Mouse (Mus musculus): ENCODE results near the gene Gnpnat1.
"Not testable (repeated sequence)": the region's sequence is repeated elsewhere in the genome, so short reads cannot be mapped to it uniquely, and the experiment has no call there.

Gene Gnpnat1

DNA sequence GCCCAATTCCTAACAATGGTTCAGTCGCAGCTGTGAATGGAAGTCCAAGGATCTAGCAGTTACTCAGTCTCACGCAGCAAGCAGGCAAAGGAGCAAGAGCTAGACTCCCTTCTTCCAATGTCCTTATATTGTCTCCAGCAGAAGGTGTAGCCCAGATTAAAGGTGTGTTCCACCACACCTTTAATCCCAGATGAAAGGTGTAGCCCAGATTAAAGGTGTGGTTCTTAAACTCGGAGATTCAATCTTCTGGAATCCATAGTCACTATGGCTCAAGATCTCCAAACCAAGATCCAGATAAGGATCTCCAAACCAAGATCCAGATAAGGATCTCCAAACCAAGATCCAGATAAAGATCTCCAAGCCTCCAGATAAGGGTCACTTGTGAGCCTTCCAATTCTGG, at the start of gene Gnpnat1:
TSS of gene Gnpnat1 (minus strand) at position 101 of the 400 bp plus-strand sequence.
- in situ Hi-C loops (cut with MboI, MseI): not testable (repeated sequence)

DNA sequence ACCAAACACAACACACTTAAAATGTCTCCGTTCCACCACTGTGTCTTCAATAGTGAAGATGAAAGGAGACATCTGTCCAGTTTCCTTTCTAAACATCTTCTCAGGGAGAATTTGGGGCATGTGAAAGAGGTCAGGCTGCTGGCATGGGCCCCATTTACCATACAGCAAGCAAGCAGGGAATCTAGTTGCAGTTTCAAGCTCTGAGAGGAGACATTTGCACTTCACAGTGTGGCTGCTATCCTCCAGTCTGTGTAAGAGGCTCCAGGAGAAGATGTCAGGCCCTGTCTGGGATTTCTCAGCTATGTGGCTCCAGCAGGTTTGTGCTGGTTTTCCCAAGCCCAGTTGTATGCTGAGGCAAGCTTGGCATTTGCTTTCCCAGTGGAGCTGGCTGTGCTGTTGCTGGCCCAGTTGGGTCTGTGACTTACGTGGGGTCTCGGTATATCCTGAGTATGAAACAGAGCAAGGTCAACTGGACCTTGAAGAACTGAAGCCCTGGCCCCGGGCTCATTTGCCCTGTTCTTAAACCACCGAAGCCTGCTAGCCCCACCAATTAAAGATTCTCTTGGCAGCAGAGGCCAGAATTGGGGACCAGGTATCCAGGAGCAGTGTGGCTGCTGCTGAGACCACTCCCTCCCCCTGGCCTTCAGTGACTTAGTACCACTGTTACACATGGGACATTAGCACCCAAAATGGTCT, 49.0 kb upstream of the Gnpnat1 start:
- in situ Hi-C loops (cut with MboI, MseI): no loop called here

DNA sequence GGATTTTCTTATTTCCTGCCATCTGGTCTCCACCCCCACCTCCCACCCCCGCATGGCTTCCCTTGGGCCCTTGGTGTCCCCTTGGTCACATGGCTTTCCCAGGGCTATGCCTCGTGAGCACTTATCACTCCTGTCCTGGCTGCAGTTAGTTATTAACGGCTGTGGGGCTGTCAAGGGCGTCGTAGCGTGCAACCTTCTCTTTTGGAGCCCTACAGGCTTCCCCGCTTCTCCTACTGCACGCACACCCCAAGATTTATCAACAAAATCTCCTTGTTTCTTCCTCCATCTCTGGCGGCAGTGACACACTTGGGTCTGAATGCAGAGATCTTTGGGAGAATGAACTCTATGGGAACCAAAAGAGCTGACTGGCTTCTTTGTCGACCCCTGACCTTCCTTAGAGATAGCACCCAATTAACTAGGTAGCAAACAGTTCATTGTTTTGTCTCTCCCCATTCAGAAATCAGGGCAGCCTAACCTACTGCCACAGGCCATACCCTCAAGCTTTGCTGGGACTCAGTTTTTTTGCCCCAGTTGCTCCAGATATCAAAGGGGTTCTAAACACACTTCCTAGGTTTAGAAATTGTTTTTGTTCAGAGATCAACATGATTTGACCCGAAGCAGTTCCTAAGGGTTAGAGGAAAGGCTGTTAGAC, 48.3 kb upstream of the Gnpnat1 start:
- in situ Hi-C loops (cut with MboI, MseI): no loop called here

DNA sequence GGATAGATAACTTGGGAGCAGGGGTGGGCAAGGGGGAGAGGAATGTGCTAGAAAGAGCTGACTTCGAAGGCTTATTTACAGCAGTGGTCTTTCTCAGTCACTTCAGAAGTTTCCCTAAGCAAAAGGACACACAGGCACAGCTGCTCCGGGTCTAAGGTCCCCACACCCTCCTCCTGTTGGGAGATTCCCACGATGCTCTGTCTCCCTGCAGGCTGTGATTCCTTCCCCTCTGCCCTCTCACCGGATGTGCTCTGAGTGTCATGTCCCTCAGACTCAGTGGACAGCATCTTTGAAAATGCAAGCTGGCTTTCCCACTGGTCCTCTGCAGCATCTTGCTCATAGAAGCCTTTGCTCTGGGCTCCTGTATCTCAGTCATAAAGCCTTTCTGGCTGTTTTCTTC, 47.4 kb upstream of the Gnpnat1 start:
- in situ Hi-C loops (cut with MboI, MseI): no loop called here

DNA sequence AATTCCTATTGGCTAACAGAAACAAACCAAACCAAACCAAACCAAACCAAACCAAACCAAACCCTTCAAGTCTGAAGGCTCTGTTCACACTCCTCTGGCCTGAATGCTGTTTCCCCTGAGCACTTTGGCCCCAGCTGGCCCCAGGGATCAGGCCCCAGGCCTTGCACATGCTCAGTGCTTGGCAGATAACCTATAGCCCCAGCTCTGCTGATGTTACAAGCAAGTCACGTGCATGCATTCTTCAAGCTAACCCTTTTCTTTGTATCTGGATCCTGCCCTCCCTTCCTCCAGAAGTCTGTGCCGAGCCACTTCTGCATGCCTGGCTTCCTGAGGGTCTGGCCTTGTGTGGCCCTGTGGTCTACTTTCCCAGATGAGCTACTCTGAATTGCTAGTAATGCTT, 46.4 kb upstream of the Gnpnat1 start:
- in situ Hi-C loops (cut with MboI, MseI): no loop called here

DNA sequence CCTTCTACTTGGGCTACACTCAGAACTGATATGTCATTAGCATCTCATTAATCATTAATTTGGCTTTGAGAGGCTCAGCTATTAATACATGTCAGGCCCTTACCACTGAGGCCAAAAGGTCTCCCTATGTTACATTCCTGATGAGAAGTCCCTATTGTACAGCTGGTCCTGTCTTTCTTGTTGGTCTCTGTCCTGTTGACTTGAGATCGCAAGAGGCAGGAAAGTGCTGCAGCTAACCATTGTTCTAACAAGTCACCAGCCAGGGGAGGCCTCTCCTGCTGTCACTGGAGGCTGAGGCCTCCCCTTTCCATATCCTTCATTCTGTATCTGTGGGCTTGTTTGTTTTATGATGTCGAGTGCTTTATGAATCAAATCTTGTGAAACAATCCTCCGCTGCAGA, 42.1 kb upstream of the Gnpnat1 start:
- in situ Hi-C loops (cut with MboI, MseI): no loop called here

DNA sequence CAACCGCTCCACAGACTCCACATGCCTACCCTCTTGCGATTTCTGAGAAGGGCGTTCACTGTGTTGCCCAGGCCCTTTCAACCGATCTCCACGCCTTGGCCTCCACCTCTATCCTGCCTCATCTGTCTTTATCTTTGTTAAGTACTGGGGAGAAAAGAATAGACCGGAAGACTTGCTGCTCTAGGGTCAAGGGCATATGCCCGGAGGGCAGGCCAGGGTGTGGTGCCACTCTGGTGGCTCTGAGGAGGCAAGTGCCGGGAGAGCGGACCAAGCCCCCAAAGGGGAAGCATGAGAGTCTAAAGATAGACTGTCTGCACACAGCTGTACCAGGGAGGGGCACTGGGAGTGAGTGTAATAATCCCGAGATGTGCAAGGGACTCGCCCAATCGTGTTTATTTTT, 40.7 kb upstream of the Gnpnat1 start:
- in situ Hi-C loops (cut with MboI, MseI): no loop called here

DNA sequence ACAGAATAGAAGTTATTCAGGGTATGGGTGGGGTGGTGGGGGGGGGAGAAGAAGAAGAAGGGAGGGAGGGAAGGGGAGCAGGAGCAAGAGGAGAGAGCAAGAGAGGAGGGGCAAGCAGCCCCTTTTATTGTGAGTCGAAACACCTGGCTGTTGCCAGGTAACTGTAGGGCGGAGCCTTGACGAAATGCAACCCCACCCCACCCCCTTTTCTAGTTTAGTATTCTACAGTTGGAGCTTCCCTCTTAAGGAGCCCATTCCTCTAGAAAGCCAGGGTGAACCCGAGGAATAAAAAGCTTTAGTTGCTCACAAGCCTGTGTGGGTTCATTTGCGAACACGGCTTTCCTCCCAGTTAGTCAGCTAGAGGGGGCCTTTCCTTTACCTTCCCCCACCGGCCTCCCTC, 40.2 kb upstream of the Gnpnat1 start:
- in situ Hi-C loops (cut with MboI, MseI): no loop called here

DNA sequence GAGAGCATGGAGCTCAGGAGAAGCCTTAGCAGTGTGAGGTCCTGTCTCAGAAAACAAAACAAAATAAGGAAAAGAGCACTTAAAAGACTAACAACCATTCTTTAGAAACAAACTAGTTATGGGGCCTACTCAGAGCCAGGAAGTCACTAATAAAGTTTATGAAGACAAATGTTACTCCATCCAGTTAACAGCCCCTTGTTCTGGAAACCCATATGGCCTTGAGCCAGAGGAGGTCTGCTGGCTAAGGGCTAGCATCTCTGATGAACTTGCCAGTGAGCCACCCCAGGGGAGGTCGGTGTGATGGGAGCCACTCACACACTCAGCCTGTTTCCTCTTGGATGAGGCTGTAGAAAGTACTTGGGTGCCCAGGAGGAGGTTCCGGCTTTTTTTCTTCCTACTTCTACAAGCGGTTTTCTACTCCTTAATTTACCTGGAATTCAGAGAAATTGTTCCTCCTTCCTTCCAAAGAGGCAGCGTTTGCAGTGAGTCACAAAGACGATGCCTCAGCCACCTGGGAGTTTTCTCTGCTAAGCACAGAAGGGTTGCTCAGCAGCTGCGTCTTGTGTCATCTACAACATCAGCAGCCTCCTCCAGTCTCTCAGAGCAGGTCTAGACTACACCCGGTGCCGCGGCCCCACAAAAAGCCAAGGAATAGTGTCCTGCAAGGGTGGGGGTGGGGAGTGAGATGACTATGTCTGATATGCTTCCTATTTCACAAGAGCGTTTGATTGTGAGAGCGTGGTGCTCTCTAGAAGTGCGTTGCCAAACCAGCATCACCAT, 38.3 kb upstream of the Gnpnat1 start:
- in situ Hi-C loops (cut with MboI, MseI): no loop called here

DNA sequence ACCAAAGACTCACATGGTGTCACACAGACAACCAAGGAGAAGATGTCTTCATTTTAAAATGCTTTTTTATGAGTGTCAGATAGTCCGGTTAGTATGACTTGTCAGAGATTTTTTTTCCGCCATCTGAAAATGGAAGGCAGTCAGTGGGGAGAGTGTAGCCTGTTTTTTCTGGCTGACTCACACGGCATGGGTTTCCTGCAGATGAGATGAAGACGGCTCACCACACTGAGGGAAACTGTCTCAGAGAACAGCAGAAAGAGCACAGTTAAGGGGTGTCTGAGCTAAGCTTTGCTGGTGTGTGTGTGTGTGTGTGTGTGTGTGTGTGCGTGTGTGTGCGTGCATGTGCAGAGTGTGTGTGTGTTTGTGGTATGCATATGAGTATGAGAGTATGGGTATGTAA, 36.6 kb upstream of the Gnpnat1 start:
- in situ Hi-C loops (cut with MboI, MseI): no loop called here

DNA sequence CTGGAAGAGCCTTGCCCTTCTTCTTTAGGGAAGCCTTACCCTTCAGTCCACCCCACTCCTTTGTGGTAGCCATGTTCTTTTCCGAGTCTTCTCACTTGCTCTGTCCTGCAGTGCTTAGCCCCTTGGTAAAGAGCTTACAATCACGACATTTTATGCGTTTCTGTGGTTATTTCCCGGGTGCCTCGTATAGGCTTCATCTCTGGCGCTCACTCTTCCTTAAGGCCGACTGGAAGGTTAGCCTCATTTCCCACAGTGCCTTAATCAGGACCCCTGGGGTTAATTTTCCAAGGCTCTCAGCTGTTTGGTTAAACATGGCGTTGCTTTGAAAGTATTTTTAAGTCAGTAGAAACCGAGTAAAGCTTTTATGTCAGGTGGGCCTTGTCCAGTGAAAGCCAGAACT, 34.7 kb upstream of the Gnpnat1 start:
- in situ Hi-C loops (cut with MboI, MseI): no loop called here

DNA sequence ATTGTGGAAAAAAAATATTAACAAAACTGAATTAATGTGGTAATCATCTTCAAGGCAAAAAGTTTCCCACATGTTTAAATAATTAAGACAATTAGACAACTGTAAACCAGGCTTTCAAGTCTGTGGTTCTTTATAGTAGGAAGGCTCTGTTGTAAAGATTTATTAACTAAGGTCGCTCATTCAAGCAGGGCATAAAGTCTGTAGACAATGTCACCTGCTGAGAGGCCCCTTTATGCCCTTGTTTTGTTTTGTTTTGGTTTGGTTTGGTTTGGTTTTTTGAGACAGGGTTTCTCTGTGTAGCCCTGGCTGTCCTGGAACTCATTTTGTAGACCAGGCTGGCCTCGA, 34.2 kb upstream of the Gnpnat1 start:
- in situ Hi-C loops (cut with MboI, MseI): no loop called here

DNA sequence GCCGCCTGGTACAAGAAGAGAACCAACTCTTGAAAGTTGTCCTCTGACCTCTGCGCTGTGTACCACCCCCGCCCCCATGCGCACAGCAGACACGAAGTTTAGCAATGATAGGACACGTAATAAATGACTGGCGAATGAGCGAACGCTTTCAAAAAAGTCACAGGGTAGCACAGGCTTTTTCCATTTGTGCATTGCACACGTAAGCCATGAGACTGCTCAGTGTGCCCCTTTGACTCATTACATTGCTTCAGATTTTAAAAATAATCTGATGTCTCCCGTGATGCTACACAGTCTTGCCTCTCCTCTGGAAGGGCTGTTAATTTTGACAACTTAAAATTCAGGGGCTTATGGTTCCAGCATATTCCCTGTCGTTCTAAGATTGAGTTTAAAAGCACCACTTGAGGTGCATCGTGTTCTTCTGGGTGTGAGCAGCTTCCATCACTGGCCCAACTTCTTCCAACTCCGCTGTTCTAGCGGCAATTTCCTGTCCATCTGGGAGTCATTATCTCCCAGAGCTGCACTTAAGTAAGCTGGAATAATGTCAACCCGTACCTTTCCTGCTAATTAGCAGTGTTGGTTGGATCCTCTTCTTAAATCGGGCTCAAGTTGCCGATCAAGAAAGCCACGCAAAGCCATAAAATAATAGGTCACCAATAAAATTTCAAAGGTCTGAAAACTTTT, 33.7 kb upstream of the Gnpnat1 start:
- in situ Hi-C loops (cut with MboI, MseI): no loop called here

DNA sequence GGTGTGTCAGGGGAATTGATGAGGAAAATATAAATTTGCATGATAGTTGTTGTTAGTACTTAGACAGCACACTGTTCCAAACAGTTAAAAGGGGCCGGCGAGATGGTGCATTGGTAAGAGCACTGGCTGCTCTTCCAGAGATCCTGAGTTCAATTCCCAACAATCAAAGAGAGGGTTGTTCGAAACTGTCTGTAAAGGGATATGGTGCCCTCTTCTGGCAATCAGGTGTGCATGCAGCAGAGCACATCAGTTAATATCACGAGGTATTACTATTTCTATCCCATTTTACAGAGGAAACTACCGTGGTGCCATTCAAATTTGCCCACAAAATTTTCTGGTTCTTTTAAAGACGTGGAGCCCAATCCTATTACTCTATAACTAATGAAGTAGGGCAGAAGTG, 29.5 kb upstream of the Gnpnat1 start:
- in situ Hi-C loops (cut with MboI, MseI): no loop called here

DNA sequence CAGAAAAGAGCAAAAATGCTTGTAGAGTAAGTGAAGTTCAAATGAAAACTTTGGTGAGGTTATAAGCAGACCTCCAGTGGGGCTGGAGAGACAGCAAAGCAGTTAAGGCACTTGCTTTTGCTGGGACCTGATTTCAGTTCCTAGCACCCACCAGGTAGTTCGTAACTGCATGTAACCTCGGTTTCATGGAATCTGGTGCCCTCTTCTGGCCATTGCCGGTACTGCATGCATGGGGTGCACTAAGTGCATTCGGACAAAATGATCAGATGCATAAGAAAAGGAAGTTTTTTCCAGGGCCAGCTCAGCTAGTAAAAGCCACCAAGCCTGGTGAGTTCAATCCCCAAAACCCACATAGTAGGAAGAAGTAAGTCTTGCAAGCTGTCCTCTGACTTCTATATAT, 27.3 kb upstream of the Gnpnat1 start:
- in situ Hi-C loops (cut with MboI, MseI): no loop called here

DNA sequence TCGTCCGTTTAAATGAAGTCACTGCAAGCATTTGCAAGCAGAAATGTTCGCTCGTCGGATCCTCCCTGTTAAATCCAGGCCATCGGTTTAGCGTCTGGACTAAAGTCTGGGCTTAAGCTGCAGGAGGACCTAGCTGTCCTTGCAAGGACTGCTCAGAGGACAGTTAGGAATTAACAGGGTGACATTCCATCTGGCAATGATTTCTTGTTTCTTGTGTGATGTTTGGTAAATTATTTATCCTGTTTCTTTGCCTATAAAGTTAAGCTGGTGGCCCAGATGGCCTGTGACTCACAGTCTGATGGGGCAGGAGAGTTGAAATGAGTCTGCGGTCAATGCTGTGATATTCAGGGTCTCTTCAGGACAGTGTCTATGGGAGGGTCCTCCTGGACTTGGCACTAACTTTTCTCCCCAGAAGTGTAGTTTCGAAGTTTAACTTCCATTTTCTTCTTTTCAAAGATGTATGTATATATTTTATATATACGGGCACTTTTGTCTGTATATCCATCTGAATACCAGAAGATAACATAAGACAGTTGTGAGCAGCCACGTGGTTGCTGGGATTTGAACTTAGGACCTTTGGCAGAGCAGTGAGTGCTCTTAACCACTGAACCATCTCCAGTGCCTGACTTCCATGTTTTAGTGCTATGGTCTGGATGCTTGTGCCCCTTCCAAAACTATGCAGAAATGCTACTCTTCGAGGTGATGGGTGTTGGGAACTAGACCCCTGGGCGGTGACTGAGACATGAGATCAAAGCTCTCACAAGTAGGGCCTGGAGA, 25.5 kb upstream of the Gnpnat1 start:
- in situ Hi-C loops (cut with MboI, MseI): no loop called here

DNA sequence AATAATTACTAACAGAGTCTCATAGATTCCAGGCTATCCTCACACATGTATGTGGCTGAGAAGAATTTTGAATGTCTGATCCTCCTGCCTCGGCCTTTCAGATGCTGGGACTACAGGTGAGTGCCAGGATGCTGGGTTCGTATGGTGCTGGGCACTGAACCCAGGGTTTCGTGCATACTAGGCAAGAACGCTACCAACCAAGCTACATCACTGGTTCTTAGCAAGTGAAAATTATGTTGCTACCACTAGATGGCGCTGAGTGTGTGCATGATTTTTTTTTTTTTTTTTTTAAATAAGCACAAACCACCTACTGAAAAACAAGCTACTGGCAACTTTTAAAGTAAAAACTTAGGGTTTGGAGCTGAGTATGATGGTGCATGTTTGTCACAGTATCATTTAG, 18.5 kb upstream of the Gnpnat1 start:
- in situ Hi-C loops (cut with MboI, MseI): loop anchor here in 1 of 2 experiments (5.0 to 10.0 kb wide), 2 partner anchors 272 to 349 kb away; no protein-coding TSS in a partner anchor

DNA sequence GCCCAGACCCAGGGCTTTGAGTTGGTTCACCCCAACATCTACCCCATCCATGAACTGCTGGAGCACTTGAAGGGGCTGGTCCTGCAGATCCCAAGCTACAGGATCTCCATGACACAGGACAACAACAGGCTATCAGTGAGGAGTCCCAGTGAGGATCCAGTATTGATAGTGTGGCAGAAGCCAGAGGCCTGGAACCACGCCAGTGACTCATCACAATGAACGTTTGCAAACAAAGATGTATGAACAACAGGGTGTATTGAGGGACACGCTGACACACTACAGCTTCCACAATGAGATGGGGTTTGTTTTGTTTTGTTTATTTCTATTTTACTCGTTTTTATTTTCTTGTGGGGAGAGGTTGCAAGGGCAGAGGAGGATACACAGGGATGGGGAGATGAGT, 17.7 kb upstream of the Gnpnat1 start:
- in situ Hi-C loops (cut with MboI, MseI): loop anchor here in 1 of 2 experiments (5.0 to 10.0 kb wide), 2 partner anchors 272 to 350 kb away; no protein-coding TSS in a partner anchor

DNA sequence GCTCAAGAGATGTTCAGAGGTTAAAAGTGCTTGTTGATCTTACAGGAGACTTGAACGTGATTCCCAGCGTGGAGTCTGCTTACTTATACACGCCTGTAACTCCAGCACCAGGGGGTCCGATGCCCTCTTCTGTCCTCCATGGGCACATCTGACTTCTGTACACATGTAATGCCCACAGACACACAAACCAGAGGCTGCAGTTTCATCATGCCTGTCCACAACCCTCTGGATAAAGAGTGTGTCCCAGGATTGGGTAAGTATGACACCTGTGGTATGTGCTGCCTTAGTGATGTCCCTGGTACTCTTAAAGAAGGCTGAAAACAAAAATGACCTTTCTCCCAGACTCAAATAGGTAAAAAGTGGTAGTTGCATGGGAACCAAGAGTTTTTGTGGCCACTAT, 14.6 kb upstream of the Gnpnat1 start:
- in situ Hi-C loops (cut with MboI, MseI): no loop called here

DNA sequence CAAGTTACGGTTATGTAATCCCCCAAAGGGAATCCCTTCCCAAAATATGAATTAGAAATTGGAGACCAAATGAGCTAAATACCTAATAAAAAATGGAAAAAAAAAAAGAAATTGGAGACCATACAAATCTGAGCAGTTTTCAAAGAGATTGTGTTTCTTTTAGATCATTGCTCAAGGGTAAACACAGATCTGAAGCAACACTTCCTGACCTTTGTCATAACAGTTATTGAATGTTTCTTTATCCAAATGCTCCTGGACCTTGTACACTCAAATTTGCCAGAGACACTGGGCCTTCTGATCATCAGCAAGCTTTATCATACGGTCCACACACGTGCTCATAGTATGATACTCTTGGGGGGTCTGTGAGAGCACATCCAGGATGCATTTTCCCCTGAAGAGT, 13.8 kb upstream of the Gnpnat1 start:
- in situ Hi-C loops (cut with MboI, MseI): no loop called here

DNA sequence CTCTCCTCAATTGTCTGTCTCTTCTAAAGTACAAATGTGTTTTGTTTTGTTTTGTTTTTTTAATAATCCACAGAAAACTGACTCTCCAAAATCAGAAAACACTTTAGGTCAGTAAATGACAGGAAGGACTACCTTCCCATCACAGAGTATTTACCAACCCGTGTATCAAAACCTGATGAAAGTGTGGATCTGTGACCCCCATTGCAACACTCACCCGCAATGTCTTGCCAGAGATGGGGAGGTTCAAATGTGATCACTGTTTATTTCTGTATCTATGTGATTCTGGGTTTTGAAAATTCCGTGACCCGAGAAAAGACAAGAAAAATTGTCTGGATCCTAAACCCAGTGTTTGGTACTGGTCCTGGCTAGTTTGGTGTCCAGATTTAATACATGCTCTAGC, 11.6 kb upstream of the Gnpnat1 start:
- in situ Hi-C loops (cut with MboI, MseI): no loop called here
